21 mouse cellular contexts compared by ENCODE assay signal in genomic region chr13:89453819-89454218, GRCm38 (mm10).
DNase-seq lines count a peak whose midpoint lies in the region; ATAC-seq and TF ChIP-seq lines count a peak whose summit lies in the region.
"Had no signal": no experiment of that assay in that cellular context is flagged by ENCODE, and none has a peak within 500 bp of the region (broad histone marks: within the 10 kb centered on the region; RNA-seq: fewer than 3 reads in every experiment).

No protein-coding gene starts in this region.

- no peaks in the 10 kb centered on the region for H3K4me1 ChIP-seq in limb, embryonic 15.5 days
- no peaks in the 10 kb centered on the region for H3K4me1 ChIP-seq in cerebellum, adult 2 months (ENCODE audit: control insufficient read depth, insufficient read depth, low read length)
- no peaks in the 10 kb centered on the region for H3K4me1 ChIP-seq in midbrain, embryonic 11.5 days (ENCODE audit: control insufficient read depth, insufficient read depth, low read length)
- H3K4me1 ChIP-seq: embryonic facial prominence, embryonic 12.5 days; forebrain, embryonic 12.5 days; heart, embryonic 13.5 days; hindbrain, embryonic 13.5 days had no signal

- DNase-seq in 416B (ENCODE audit: low read depth), result peak; percentile 60
- peak; percentile 26 for DNase-seq in brain, adult 2 months (ENCODE audit: low read depth, low spot score)
- no peak for DNase-seq in cerebellum, adult 2 months
- no peak for DNase-seq in midbrain, embryonic 11.5 days (ENCODE audit: low spot score, missing footprints)
- no peak for DNase-seq in layer of hippocampus, postnatal 14 days (ENCODE audit: low spot score in 2 of 2)
- DNase-seq: adrenal gland, postnatal 25 days; B cell, adult 2 months; cerebellum, adult 8-10 months; cerebellum, postnatal 14 days; gastrocnemius, adult 2 months; gastrocnemius, postnatal 25 days; heart, postnatal 36 days; kidney, adult 11 months had no signal

- no peak overlapping the region for H3K9ac ChIP-seq in limb, embryonic 15.5 days
- no peak overlapping the region for H3K9ac ChIP-seq in midbrain, embryonic 11.5 days (ENCODE audit: low read length)
- H3K9ac ChIP-seq: embryonic facial prominence, embryonic 12.5 days; forebrain, embryonic 12.5 days; heart, embryonic 13.5 days; hindbrain, embryonic 13.5 days had no signal

- no peak overlapping the region for H3K4me2 ChIP-seq in limb, embryonic 15.5 days
- H3K4me2 ChIP-seq in midbrain, embryonic 11.5 days, result no peak overlapping the region
- H3K4me2 ChIP-seq: embryonic facial prominence, embryonic 12.5 days; forebrain, embryonic 12.5 days; heart, embryonic 13.5 days; hindbrain, embryonic 13.5 days had no signal

- TF ChIP-seq CTCF in cerebellum, adult 2 months (IDR thresholded peaks at IDR 0.05; ENCODE audit: borderline replicate concordance, insufficient read depth, low read depth, low read length), result no peak

- WGBS in limb, embryonic 15.5 days, result 71% methylated on average over 1 of the region's 1 CpGs
- 98% methylated on average over 1 of the region's 1 CpGs for WGBS in cerebellum, adult 2 months
- 95% methylated on average over 1 of the region's 1 CpGs for WGBS in midbrain, embryonic 11.5 days

- no peak overlapping the region for H3K4me3 ChIP-seq in limb, embryonic 15.5 days
- no peak overlapping the region for H3K4me3 ChIP-seq in cerebellum, adult 2 months (replicated peaks; ENCODE audit: insufficient read depth, low read depth, low read length)
- H3K4me3 ChIP-seq in midbrain, embryonic 11.5 days (ENCODE audit: low read depth, low read length), result no peak overlapping the region
- H3K4me3 ChIP-seq: embryonic facial prominence, embryonic 12.5 days; forebrain, embryonic 12.5 days; gastrocnemius, adult 2 months; heart, embryonic 13.5 days; hindbrain, embryonic 13.5 days had no signal

- H3K36me3 ChIP-seq in limb, embryonic 15.5 days, result no peaks in the 10 kb centered on the region
- H3K36me3 ChIP-seq in midbrain, embryonic 11.5 days (ENCODE audit: control insufficient read depth, insufficient read depth, low read length), result no peaks in the 10 kb centered on the region
- H3K36me3 ChIP-seq: embryonic facial prominence, embryonic 12.5 days; forebrain, embryonic 12.5 days; heart, embryonic 13.5 days; hindbrain, embryonic 13.5 days had no signal

- TF ChIP-seq POLR2A in cerebellum, adult 2 months (IDR thresholded peaks at IDR 0.05; ENCODE audit: borderline replicate concordance, insufficient read depth, low read length), result no peak

- H3K27me3 ChIP-seq in limb, embryonic 15.5 days, result no peaks in the 10 kb centered on the region
- H3K27me3 ChIP-seq in cerebellum, adult 2 months (ENCODE audit: control insufficient read depth, insufficient read depth, low read length), result no peaks in the 10 kb centered on the region
- H3K27me3 ChIP-seq in midbrain, embryonic 11.5 days (ENCODE audit: control insufficient read depth, insufficient read depth, low read length), result no peaks in the 10 kb centered on the region
- H3K27me3 ChIP-seq: embryonic facial prominence, embryonic 12.5 days; forebrain, embryonic 12.5 days; heart, embryonic 13.5 days; hindbrain, embryonic 13.5 days had no signal

- ATAC-seq in CD4-positive, CD25-positive, alpha-beta regulatory T cell, adult 4 months, result peak; percentile 60
- no peak for ATAC-seq in limb, embryonic 15.5 days (ENCODE audit: insufficient number of reproducible peaks, low FRiP score, low TSS enrichment, low read depth)
- no peak for ATAC-seq in midbrain, embryonic 11.5 days (ENCODE audit: low FRiP score)
- ATAC-seq: forebrain, embryonic 16.5 days; hindbrain, postnatal 0 days had no signal

- no peaks in the 10 kb centered on the region for H3K9me3 ChIP-seq in limb, embryonic 15.5 days
- no peaks in the 10 kb centered on the region for H3K9me3 ChIP-seq in midbrain, embryonic 11.5 days (ENCODE audit: control insufficient read depth, low read length)
- H3K9me3 ChIP-seq: embryonic facial prominence, embryonic 12.5 days; forebrain, embryonic 12.5 days; heart, embryonic 13.5 days; hindbrain, embryonic 13.5 days had no signal

- H3K27ac ChIP-seq in limb, embryonic 15.5 days, result peak overlapping the region; percentile 38
- no peak overlapping the region for H3K27ac ChIP-seq in cerebellum, adult 2 months (ENCODE audit: insufficient read depth, low read length)
- H3K27ac ChIP-seq in midbrain, embryonic 11.5 days (ENCODE audit: low read depth, low read length), result no peak overlapping the region
- H3K27ac ChIP-seq: embryonic facial prominence, embryonic 12.5 days; forebrain, embryonic 12.5 days; gastrocnemius, adult 2 months; heart, embryonic 13.5 days; hindbrain, embryonic 13.5 days; hindbrain, postnatal 0 days had no signal

Comparison
In these comparisons a context has a peak if more than half of its experiments do, and no peak if none do; other contexts are left out.
1. DNase-seq: peak in 416B (single experiment) and brain, adult 2 months (single experiment); none in cerebellum, adult 2 months (0 of 2), midbrain, embryonic 11.5 days (single experiment) and layer of hippocampus, postnatal 14 days (0 of 2).